Mouse (Mus musculus): ENCODE measurements around the gene Gm10964. TPM values are rescaled to one million over a fixed set of nuclear protein-coding genes. Genes with fewer than 3 reads are reported as not detected.

Gm10964 gene
- polyA plus RNA-seq, 1 experiment from 2014 or later: not detected

GRCm38 (mm10) chr3:103737061-103737754 is 2.0 kb upstream of the Gm10964 start:
- H3K9me3 ChIP-seq (replicated peaks; ENCODE audit: control insufficient read depth, low read length): no peaks in the 10 kb centered on the region
- no peaks in the 10 kb centered on the region for H3K27me3 ChIP-seq (ENCODE audit: control insufficient read depth, insufficient read depth, low read length)
- WGBS: 53% methylated on average over 16 of the region's 16 CpGs
- H3K36me3 ChIP-seq (replicated peaks; ENCODE audit: control insufficient read depth, insufficient read depth, low read depth, low read length): no peaks in the 10 kb centered on the region
- H3K4me1 ChIP-seq (ENCODE audit: control insufficient read depth, insufficient read depth, low read length): peaks cover 24% of the 10 kb centered on the region
- H3K9ac ChIP-seq (replicated peaks; ENCODE audit: low read length): peak overlapping the region; percentile 32
- H3K4me3 ChIP-seq (ENCODE audit: low read depth, low read length): peak overlapping the region; percentile 29
- H3K4me2 ChIP-seq (ENCODE audit: low read depth, low read length): peak overlapping the region; percentile 42
- peak overlapping the region; percentile 93 for H3K27ac ChIP-seq (replicated peaks; ENCODE audit: low read depth, low read length)
- no peak for ATAC-seq (replicated peaks; ENCODE audit: insufficient number of reproducible peaks, low FRiP score, low TSS enrichment, low read depth)
- no peak for DNase-seq (ENCODE audit: low spot score)

- ATAC-seq (replicated peaks; ENCODE audit: insufficient number of reproducible peaks, low FRiP score, low TSS enrichment, low read depth) (peak; percentile 86), DNase-seq (ENCODE audit: low spot score) (peak; percentile 96)
- no peaks in the 10 kb centered on the region for H3K9me3 ChIP-seq (replicated peaks; ENCODE audit: control insufficient read depth, low read length)
- H3K36me3 ChIP-seq (replicated peaks; ENCODE audit: control insufficient read depth, insufficient read depth, low read depth, low read length): no peaks in the 10 kb centered on the region
- H3K9ac ChIP-seq (replicated peaks; ENCODE audit: low read length): peak within 1 kb of the TSS; percentile 32
- peak within 1 kb of the TSS; percentile 42 for H3K4me2 ChIP-seq (ENCODE audit: low read depth, low read length)
- peak within 1 kb of the TSS; percentile 29 for H3K4me3 ChIP-seq (ENCODE audit: low read depth, low read length)
- peaks cover 24% of the 10 kb centered on the region for H3K4me1 ChIP-seq (ENCODE audit: control insufficient read depth, insufficient read depth, low read length)
- no peaks in the 10 kb centered on the region for H3K27me3 ChIP-seq (ENCODE audit: control insufficient read depth, insufficient read depth, low read length)
- 1% methylated on average over 18 of the region's 18 CpGs for WGBS
- peak within 1 kb of the TSS; percentile 93 for H3K27ac ChIP-seq (replicated peaks; ENCODE audit: low read depth, low read length)
Measured at GRCm38 (mm10) chr3:103737778-103738571, 1.2 kb upstream of the Gm10964 start, which contains the start of gene Olfml3. Gene Olfml3, minus strand, starts transcription at chr3:103738001.

DNA sequence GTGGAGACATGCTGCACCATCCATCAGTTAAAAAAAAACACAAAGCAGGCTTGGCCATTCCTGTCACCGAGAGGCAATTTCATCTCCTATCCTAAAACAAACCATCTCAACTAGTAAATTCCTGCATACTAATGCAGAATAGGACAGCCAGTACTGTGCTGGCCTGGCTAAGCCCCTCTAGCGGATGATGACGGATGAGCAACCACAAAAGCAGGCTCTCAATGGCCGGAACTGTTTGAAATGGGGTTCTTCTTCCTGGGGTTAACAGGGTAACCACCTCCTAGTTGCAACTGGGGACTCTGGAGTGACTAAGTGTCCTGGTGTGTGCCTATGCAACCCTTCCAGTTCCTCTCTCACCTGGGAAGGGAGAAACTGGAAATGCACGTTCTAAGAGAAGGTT is 1.2 kb downstream of the Gm10964 start:
- Histone ChIP-seq H3K9ac (replicated peaks; ENCODE audit: low read length) (no peak overlapping the region), H3K4me3 (ENCODE audit: low read depth, low read length) (no peak overlapping the region), H3K9me3 (replicated peaks; ENCODE audit: control insufficient read depth, low read length) (no peaks in the 10 kb centered on the region), H3K27ac (replicated peaks; ENCODE audit: low read depth, low read length) (no peak overlapping the region), H3K4me2 (ENCODE audit: low read depth, low read length) (no peak overlapping the region), H3K27me3 (ENCODE audit: control insufficient read depth, insufficient read depth, low read length) (no peaks in the 10 kb centered on the region), H3K4me1 (ENCODE audit: control insufficient read depth, insufficient read depth, low read length) (peaks cover 11% of the 10 kb centered on the region), H3K36me3 (replicated peaks; ENCODE audit: control insufficient read depth, insufficient read depth, low read depth, low read length) (no peaks in the 10 kb centered on the region; the same call in none of the 2 replicates)
- no peak for ATAC-seq (replicated peaks; ENCODE audit: insufficient number of reproducible peaks, low FRiP score, low TSS enrichment, low read depth)
- 43% methylated on average over 5 of the region's 5 CpGs for WGBS
- DNase-seq (ENCODE audit: low spot score): no peak

GRCm38 (mm10) chr3:103743208-103743607 is 4.0 kb downstream of the Gm10964 start:
- no peak for DNase-seq (ENCODE audit: low spot score)
- ATAC-seq (replicated peaks; ENCODE audit: insufficient number of reproducible peaks, low FRiP score, low TSS enrichment, low read depth): no peak
- 86% methylated on average over 6 of the region's 6 CpGs for WGBS
- no peaks in the 10 kb centered on the region; the same call in none of the 2 replicates for H3K36me3 ChIP-seq (replicated peaks; ENCODE audit: control insufficient read depth, insufficient read depth, low read depth, low read length)
- no peak overlapping the region for H3K9ac ChIP-seq (replicated peaks; ENCODE audit: low read length)
- no peak overlapping the region for H3K27ac ChIP-seq (replicated peaks; ENCODE audit: low read depth, low read length)
- no peaks in the 10 kb centered on the region for H3K4me1 ChIP-seq (ENCODE audit: control insufficient read depth, insufficient read depth, low read length)
- H3K4me2 ChIP-seq (ENCODE audit: low read depth, low read length): no peak overlapping the region
- H3K9me3 ChIP-seq (replicated peaks; ENCODE audit: control insufficient read depth, low read length): no peaks in the 10 kb centered on the region
- H3K27me3 ChIP-seq (ENCODE audit: control insufficient read depth, insufficient read depth, low read length): no peaks in the 10 kb centered on the region
- no peak overlapping the region for H3K4me3 ChIP-seq (ENCODE audit: low read depth, low read length)

DNA sequence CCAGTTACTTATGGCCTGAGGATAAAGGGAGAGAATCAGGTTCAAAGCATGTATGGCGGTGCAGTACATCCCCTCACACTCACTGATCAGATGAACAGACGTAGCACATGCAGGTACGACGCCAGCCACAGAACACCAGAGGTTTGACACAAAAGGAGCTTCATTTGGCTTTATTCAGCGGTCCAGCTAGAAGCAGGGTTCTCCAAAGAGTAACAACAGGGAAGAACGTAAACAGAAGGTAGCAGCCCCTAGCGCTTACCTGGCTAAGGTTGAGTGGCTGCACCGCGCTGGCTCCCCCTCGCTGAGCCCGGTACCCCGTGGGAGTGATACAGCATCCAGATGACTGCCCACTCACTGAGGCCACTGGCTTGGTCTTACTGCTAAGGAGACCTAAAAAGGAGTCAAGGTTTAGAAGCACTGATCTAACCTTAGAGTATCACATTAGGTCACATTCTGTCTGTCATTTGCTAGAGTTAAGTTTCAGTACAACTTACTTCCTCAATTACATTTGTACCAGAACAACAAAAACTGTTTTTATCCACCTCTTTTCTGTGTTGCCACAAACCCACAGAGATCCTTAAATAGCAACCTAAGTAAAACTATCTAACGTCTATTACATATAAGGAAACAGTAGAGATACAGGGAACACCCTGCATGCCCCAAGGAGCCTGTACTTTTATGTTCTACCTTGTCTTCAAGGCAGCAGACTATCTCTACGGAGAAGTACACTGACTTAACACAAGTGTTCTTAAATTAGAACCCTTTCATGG is 6.0 kb downstream of the Gm10964 start:
- Histone ChIP-seq H3K36me3 (replicated peaks; ENCODE audit: control insufficient read depth, insufficient read depth, low read depth, low read length) (peaks cover 6% of the 10 kb centered on the region), H3K27ac (replicated peaks; ENCODE audit: low read depth, low read length) (no peak overlapping the region), H3K4me2 (ENCODE audit: low read depth, low read length) (no peak overlapping the region), H3K9ac (replicated peaks; ENCODE audit: low read length) (no peak overlapping the region), H3K4me3 (ENCODE audit: low read depth, low read length) (no peak overlapping the region), H3K4me1 (ENCODE audit: control insufficient read depth, insufficient read depth, low read length) (no peaks in the 10 kb centered on the region), H3K27me3 (ENCODE audit: control insufficient read depth, insufficient read depth, low read length) (no peaks in the 10 kb centered on the region), H3K9me3 (replicated peaks; ENCODE audit: control insufficient read depth, low read length) (no peaks in the 10 kb centered on the region)
- 94% methylated on average over 14 of the region's 14 CpGs for WGBS
- ATAC-seq (replicated peaks; ENCODE audit: insufficient number of reproducible peaks, low FRiP score, low TSS enrichment, low read depth): no peak
- DNase-seq (ENCODE audit: low spot score): no peak

DNA sequence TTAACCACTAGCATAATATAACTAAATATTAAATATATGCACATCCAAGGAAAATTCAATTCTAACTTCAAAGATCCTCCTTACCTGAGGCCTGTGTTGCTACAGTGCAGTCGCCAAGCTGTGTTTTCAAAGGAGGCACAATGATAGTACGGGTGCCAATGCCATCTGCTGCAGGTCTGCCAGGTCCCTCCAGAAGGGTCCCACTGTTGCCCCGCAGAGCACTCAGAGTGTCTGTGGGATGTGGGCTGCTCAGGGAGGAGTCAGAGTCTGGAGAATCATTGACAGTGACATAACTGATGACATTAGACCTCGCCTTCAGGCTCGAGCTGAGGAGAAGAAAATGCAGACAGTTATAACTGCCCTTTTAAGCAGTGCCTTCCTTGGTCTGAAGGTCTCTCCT is 7.5 kb downstream of the Gm10964 start:
- no peaks in the 10 kb centered on the region for H3K27me3 ChIP-seq (ENCODE audit: control insufficient read depth, insufficient read depth, low read length)
- no peak overlapping the region for H3K27ac ChIP-seq (replicated peaks; ENCODE audit: low read depth, low read length)
- H3K4me1 ChIP-seq (ENCODE audit: control insufficient read depth, insufficient read depth, low read length): no peaks in the 10 kb centered on the region
- WGBS: 86% methylated on average over 5 of the region's 5 CpGs
- H3K4me2 ChIP-seq (ENCODE audit: low read depth, low read length): no peak overlapping the region
- H3K36me3 ChIP-seq (replicated peaks; ENCODE audit: control insufficient read depth, insufficient read depth, low read depth, low read length): peaks cover 6% of the 10 kb centered on the region
- DNase-seq (ENCODE audit: low spot score) (no peak), ATAC-seq (replicated peaks; ENCODE audit: insufficient number of reproducible peaks, low FRiP score, low TSS enrichment, low read depth) (no peak)
- H3K4me3 ChIP-seq (ENCODE audit: low read depth, low read length): no peak overlapping the region
- no peaks in the 10 kb centered on the region for H3K9me3 ChIP-seq (replicated peaks; ENCODE audit: control insufficient read depth, low read length)
- H3K9ac ChIP-seq (replicated peaks; ENCODE audit: low read length): no peak overlapping the region

DNA sequence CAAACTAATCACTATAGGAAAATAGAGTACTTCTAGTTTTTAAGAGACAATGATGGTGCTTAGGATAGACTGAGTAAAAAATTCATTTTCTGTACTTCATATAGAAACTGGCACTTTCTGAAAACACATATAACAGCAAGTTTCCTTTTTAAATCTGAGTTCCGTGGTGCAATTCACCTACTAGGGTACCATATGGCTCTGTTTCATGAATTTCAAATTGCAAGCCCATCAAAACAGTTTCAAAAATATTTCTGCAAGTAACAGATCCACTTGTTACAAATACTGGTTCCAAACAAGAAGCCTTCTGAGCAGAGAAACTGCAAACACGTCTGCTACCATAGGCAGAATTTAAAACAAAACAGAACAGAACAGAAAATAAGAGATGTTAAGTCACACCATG is 12.4 kb downstream of the Gm10964 start:
- DNase-seq (ENCODE audit: low spot score): no peak
- Histone ChIP-seq H3K9me3 (replicated peaks; ENCODE audit: control insufficient read depth, low read length) (no peaks in the 10 kb centered on the region), H3K9ac (replicated peaks; ENCODE audit: low read length) (no peak overlapping the region), H3K4me1 (ENCODE audit: control insufficient read depth, insufficient read depth, low read length) (no peaks in the 10 kb centered on the region), H3K36me3 (replicated peaks; ENCODE audit: control insufficient read depth, insufficient read depth, low read depth, low read length) (peaks cover 6% of the 10 kb centered on the region), H3K4me3 (ENCODE audit: low read depth, low read length) (no peak overlapping the region), H3K27me3 (ENCODE audit: control insufficient read depth, insufficient read depth, low read length) (no peaks in the 10 kb centered on the region), H3K4me2 (ENCODE audit: low read depth, low read length) (no peak overlapping the region), H3K27ac (replicated peaks; ENCODE audit: low read depth, low read length) (no peak overlapping the region)
- WGBS: 80% methylated on average over 2 of the region's 2 CpGs
- no peak for ATAC-seq (replicated peaks; ENCODE audit: insufficient number of reproducible peaks, low FRiP score, low TSS enrichment, low read depth)
